Mouse (Mus musculus) liver, embryonic 13.5 days (tissue): ENCODE results near the gene Uchl4. TPM values are rescaled to one million over a fixed set of nuclear protein-coding genes. Genes with fewer than 3 reads are reported as not detected.
A peak's percentile ranks its signal among the peaks of the same experiment; 100 is the strongest.

Experiments
- ATAC-seq: fragments of 200-750 bp; cut with Nextera tagmentation; 2 replicates; pipeline ENCODE4 v1.8.0; 2017; ENCODE audit warnings: low read depth, mild to moderate bottlenecking, moderate number of reproducible peaks, moderate library complexity
- DNase-seq: peaks from one replicate; pipeline ENCODE4 v3.0.0; 2022
- H3K27ac ChIP-seq: fragments of 300-500 bp; sonication (generic); 2 replicates; pipeline ENCODE4 v1.5.1; 2015; ENCODE audit warnings: moderate library complexity, mild to moderate bottlenecking, inconsistent platforms
- H3K27me3 ChIP-seq: fragments of 300-500 bp; sonication (generic); 2 replicates; pipeline ENCODE4 v1.6.1; 2015; ENCODE audit warnings: mild to moderate bottlenecking, inconsistent platforms
- H3K36me3 ChIP-seq: fragments of 300-500 bp; sonication (generic); 2 replicates; pipeline ENCODE4 v1.6.1; 2015; ENCODE audit warnings: mild to moderate bottlenecking, inconsistent platforms
- H3K4me1 ChIP-seq: fragments of 300-500 bp; sonication (generic); replicated peaks from 2 replicates; pipeline ENCODE4 v1.6.1; 2015; ENCODE audit warnings: inconsistent platforms
- H3K4me2 ChIP-seq: fragments of 300-500 bp; sonication (generic); 2 replicates; pipeline ENCODE4 v1.6.1; 2015; ENCODE audit warnings: inconsistent platforms, mild to moderate bottlenecking, moderate library complexity
- H3K4me3 ChIP-seq: fragments of 300-500 bp; sonication (generic); replicated peaks from 2 replicates; pipeline ENCODE4 v1.5.1; 2015; ENCODE audit warnings: mild to moderate bottlenecking, inconsistent platforms
- H3K9ac ChIP-seq: fragments of 300-500 bp; sonication (generic); 2 replicates; pipeline ENCODE4 v1.6.1; 2015; ENCODE audit warnings: mild to moderate bottlenecking, inconsistent platforms
- H3K9me3 ChIP-seq: fragments of 300-500 bp; sonication (generic); replicated peaks from 2 replicates; pipeline ENCODE4 v1.6.1; 2016; ENCODE audit warnings: inconsistent platforms
- WGBS: fragments of 180-500 bp; shearing (Covaris S2); methylation state at CpG from one replicate; pipeline ENCODE4 v1.1.7; 2015; ENCODE audit not compliant: insufficient replicate concordance; 5-methylcytosine and 5-hydroxymethylcytosine counted together
- polyA plus RNA-seq: library from polyadenylated mRNA; unstranded; fragments of >200 nt; fragmentation: Nextera tagmentation; extraction: Ambion mirVana; gene quantifications from 2 replicates; pipeline ENCODE4 v1.2.1, GENCODE M21; 2015

The Uchl4 gene
- polyA plus RNA-seq, 1 experiment from 2014 or later, result 1.0 TPM

GRCm38 (mm10) chr9:64231674-64232073, 3.3 kb upstream of the Uchl4 start:
- Histone ChIP-seq H3K36me3 (no peaks in the 10 kb centered on the region), H3K4me2 (no peak overlapping the region), H3K27ac (no peak overlapping the region), H3K9ac (no peak overlapping the region), H3K4me1 (peaks cover 24% of the 10 kb centered on the region), H3K9me3 (no peaks in the 10 kb centered on the region), H3K27me3 (no peaks in the 10 kb centered on the region), H3K4me3 (no peak overlapping the region)
- no peak for DNase-seq
- no peak for ATAC-seq
- WGBS, result 69% methylated on average over 3 of the region's 3 CpGs

- Histone ChIP-seq H3K9me3 (no peaks in the 10 kb centered on the region), H3K4me3 (no peak overlapping the region), H3K27me3 (no peaks in the 10 kb centered on the region), H3K4me2 (no peak overlapping the region), H3K9ac (no peak overlapping the region), H3K36me3 (no peaks in the 10 kb centered on the region), H3K27ac (no peak overlapping the region), H3K4me1 (peaks cover 24% of the 10 kb centered on the region)
- no peak for DNase-seq
- no peak for ATAC-seq
- 76% methylated on average over 9 of the region's 9 CpGs for WGBS
Measured at GRCm38 (mm10) chr9:64232257-64232957, 2.6 kb upstream of the Uchl4 start.

GRCm38 (mm10) chr9:64233656-64234055, 1.3 kb upstream of the Uchl4 start:
- Histone ChIP-seq H3K4me2 (no peak overlapping the region), H3K4me1 (peaks cover 14% of the 10 kb centered on the region), H3K4me3 (no peak overlapping the region), H3K27ac (no peak overlapping the region), H3K27me3 (no peaks in the 10 kb centered on the region), H3K36me3 (no peaks in the 10 kb centered on the region), H3K9ac (no peak overlapping the region), H3K9me3 (no peaks in the 10 kb centered on the region)
- WGBS, result 75% methylated on average over 5 of the region's 5 CpGs
- DNase-seq, result no peak
- ATAC-seq, result no peak

GRCm38 (mm10) chr9:64236056-64236455, 1.1 kb downstream of the Uchl4 start:
- Histone ChIP-seq H3K9me3 (no peaks in the 10 kb centered on the region), H3K4me3 (no peak overlapping the region), H3K27me3 (no peaks in the 10 kb centered on the region), H3K27ac (no peak overlapping the region), H3K4me2 (no peak overlapping the region), H3K9ac (no peak overlapping the region), H3K36me3 (no peaks in the 10 kb centered on the region), H3K4me1 (peaks cover 22% of the 10 kb centered on the region)
- no peak for ATAC-seq
- 88% methylated on average over 7 of the region's 7 CpGs for WGBS
- no peak for DNase-seq

GRCm38 (mm10) chr9:64240116-64240515, 5.1 kb downstream of the Uchl4 start:
- Histone ChIP-seq H3K9ac (no peak overlapping the region), H3K36me3 (no peaks in the 10 kb centered on the region), H3K9me3 (no peaks in the 10 kb centered on the region), H3K4me2 (no peak overlapping the region), H3K27ac (no peak overlapping the region), H3K27me3 (no peaks in the 10 kb centered on the region), H3K4me1 (peaks cover 16% of the 10 kb centered on the region), H3K4me3 (no peak overlapping the region)
- 52% methylated on average over 2 of the region's 2 CpGs for WGBS
- DNase-seq (no peak), ATAC-seq (no peak)

- Histone ChIP-seq H3K36me3 (no peaks in the 10 kb centered on the region), H3K27me3 (no peaks in the 10 kb centered on the region), H3K4me2 (no peak overlapping the region), H3K9me3 (no peaks in the 10 kb centered on the region), H3K4me3 (no peak overlapping the region), H3K4me1 (peaks cover 16% of the 10 kb centered on the region), H3K27ac (0 out of 2 replicates have a peak overlapping the region, but pooled peaks have one; percentile 2), H3K9ac (no peak overlapping the region)
- ATAC-seq (no peak), DNase-seq (no peak)
- WGBS, result 43% methylated on average over 8 of the region's 8 CpGs
Measured at GRCm38 (mm10) chr9:64240681-64241080, 5.7 kb downstream of the Uchl4 start.

- 32% methylated on average over 6 of the region's 6 CpGs for WGBS
- no peak for ATAC-seq
Measured at GRCm38 (mm10) chr9:64242381-64242831, 7.4 kb downstream of the Uchl4 start.

GRCm38 (mm10) chr9:64249371-64249770, 14.4 kb downstream of the Uchl4 start:
- no peaks in the 10 kb centered on the region for H3K27me3 ChIP-seq
- no peak for DNase-seq
- H3K4me2 ChIP-seq, result no peak overlapping the region
- WGBS, result 54% methylated on average over 1 of the region's 1 CpGs
- H3K9me3 ChIP-seq, result no peaks in the 10 kb centered on the region
- H3K36me3 ChIP-seq, result peaks cover 5% of the 10 kb centered on the region; the same call in 1 of the 2 replicates
- no peak for ATAC-seq
- H3K27ac ChIP-seq, result no peak overlapping the region
- H3K4me1 ChIP-seq, result peaks cover 38% of the 10 kb centered on the region
- H3K4me3 ChIP-seq, result no peak overlapping the region
- no peak overlapping the region for H3K9ac ChIP-seq

More at GRCm38 (mm10) chr9:64242381-64242831, 7.4 kb downstream of the Uchl4 start:
- no peak for DNase-seq
- peaks cover 19% of the 10 kb centered on the region for H3K4me1 ChIP-seq
- no peaks in the 10 kb centered on the region for H3K36me3 ChIP-seq
- no peak overlapping the region for H3K4me3 ChIP-seq
- H3K27me3 ChIP-seq, result no peaks in the 10 kb centered on the region
- no peaks in the 10 kb centered on the region for H3K9me3 ChIP-seq
- no peak overlapping the region for H3K27ac ChIP-seq
- no peak overlapping the region for H3K4me2 ChIP-seq
- no peak overlapping the region for H3K9ac ChIP-seq

- Histone ChIP-seq H3K9ac (no peak overlapping the region), H3K4me1 (peaks cover 38% of the 10 kb centered on the region), H3K9me3 (no peaks in the 10 kb centered on the region), H3K36me3 (peaks cover 5% of the 10 kb centered on the region; the same call in 1 of the 2 replicates), H3K4me3 (no peak overlapping the region), H3K27ac (no peak overlapping the region), H3K27me3 (no peaks in the 10 kb centered on the region), H3K4me2 (no peak overlapping the region)
- ATAC-seq, result no peak
- DNase-seq, result no peak
Measured at GRCm38 (mm10) chr9:64250111-64250730, 15.2 kb downstream of the Uchl4 start.

- no peak for ATAC-seq
- Histone ChIP-seq H3K27ac (peak overlapping the region; percentile 90), H3K4me3 (peak overlapping the region; percentile 86), H3K27me3 (no peaks in the 10 kb centered on the region), H3K36me3 (peaks cover 5% of the 10 kb centered on the region; the same call in 1 of the 2 replicates), H3K9me3 (no peaks in the 10 kb centered on the region), H3K4me2 (peak overlapping the region; percentile 97), H3K4me1 (peaks cover 35% of the 10 kb centered on the region), H3K9ac (peak overlapping the region; percentile 86)
- peak; percentile 14 for DNase-seq
- WGBS, result under 1% methylated on average over 16 of the region's 16 CpGs
Measured at GRCm38 (mm10) chr9:64252591-64253020, 17.6 kb downstream of the Uchl4 start.

GRCm38 (mm10) chr9:64253021-64253904, 18.3 kb downstream of the Uchl4 start, which contains the start of gene Map2k1:
Map2k1 (minus strand) TSS chr9:64253631.
- Histone ChIP-seq H3K9ac (peak within 1 kb of the TSS; percentile 86), H3K4me2 (peak within 1 kb of the TSS; percentile 97), H3K36me3 (peaks cover 4% of the 10 kb centered on the region; the same call in 1 of the 2 replicates), H3K4me3 (peak within 1 kb of the TSS; percentile 86), H3K9me3 (no peaks in the 10 kb centered on the region), H3K27ac (peak within 1 kb of the TSS; percentile 90), H3K27me3 (no peaks in the 10 kb centered on the region), H3K4me1 (peaks cover 35% of the 10 kb centered on the region)
- under 1% methylated on average over 89 of the region's 89 CpGs for WGBS
- DNase-seq, result peak; percentile 100
- ATAC-seq, result peak; percentile 91
